Mouse (Mus musculus): Measurements from ENCODE around the gene Ifi209. TPM values are rescaled to one million over a fixed set of nuclear protein-coding genes. Genes with fewer than 3 reads are reported as not detected.

The Ifi209 gene
- 193 to 235 TPM (median 204 TPM) in 4 replicates for total RNA-seq (2023; ENCODE audit: inconsistent age)

GRCm38 (mm10) chr1:173630622-173631021 is at the start of gene Ifi209:
Gene Ifi209, plus strand, starts transcription at chr1:173630917.

DNA sequence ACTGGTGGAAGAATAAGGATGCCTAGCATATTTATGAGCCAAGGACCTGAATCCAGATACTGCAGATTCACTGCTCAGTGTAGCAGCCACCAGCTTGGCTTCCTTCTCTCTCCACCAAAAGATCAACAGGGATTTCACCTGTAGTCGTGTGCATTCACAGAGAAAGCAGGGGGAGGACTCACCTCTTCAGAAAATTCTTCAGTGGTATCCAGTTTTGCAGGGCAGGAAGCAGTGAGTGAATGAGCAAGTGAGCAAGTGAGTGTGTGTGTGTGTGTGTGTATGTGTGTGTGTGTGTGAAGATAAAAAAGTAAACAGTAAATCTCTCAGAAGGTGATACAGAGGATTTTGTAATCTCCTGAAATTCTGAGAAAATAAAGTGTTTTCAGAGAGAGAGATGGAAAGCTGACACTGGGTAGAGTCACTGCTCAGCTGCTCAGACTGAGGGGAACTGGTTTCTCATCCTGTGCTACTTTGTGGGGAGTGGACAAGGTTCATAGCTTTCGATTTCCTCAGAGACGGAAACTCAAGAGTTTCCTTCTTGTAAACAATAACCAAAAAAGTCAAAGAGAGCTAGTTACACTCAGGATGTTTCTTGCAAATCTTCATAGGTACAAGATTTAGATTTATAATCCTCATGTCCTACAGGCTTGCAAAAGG is 31.8 kb upstream of the Ifi209 start, which contains the start of gene Ifi213:
Gene Ifi213 (minus strand): TSS at position 437 of the 657 bp plus-strand sequence.

GRCm38 (mm10) chr1:173673458-173674097 is 42.9 kb downstream of the Ifi209 start, which contains the start of gene Ifi208:
Gene Ifi208, plus strand, starts transcription at chr1:173673675.

Other genes starting within 250 kb of the Ifi209 start
- gene Ifi206, start 139.9 kb upstream of the Ifi209 start, total RNA-seq (2023; ENCODE audit: inconsistent age) = 57.1 to 99.2 TPM (median 70.9 TPM) in 4 replicates
- 25.5 to 51.2 TPM (median 35.5 TPM) in 4 replicates for gene Ifi214, start 95.0 kb upstream of the Ifi209 start, total RNA-seq (2023; ENCODE audit: inconsistent age)
- gene Ifi213, start 31.6 kb upstream of the Ifi209 start, total RNA-seq (2023; ENCODE audit: inconsistent age) = 69.6 to 153 TPM (median 100 TPM) in 4 replicates
- 29.7 to 53.1 TPM (median 36.8 TPM) in 4 replicates for gene Ifi208, start 42.8 kb downstream of the Ifi209 start, total RNA-seq (2023; ENCODE audit: inconsistent age)
- gene Ifi207, start 110.8 kb downstream of the Ifi209 start, total RNA-seq (2023; ENCODE audit: inconsistent age) = 1.6 to 2.9 TPM (median 1.7 TPM) in 4 replicates
- gene Ifi204, start 136.0 kb downstream of the Ifi209 start, total RNA-seq (2023; ENCODE audit: inconsistent age) = 9.5 to 13.4 TPM (median 12.1 TPM) in 4 replicates

Measured in B cell, adult (primary cell).